Mouse (Mus musculus) mesoderm, embryonic 11.5 days (tissue): ENCODE measurements at regions not wholly inside any gene's neighbourhood (a gene's known extent, or its start where the extent isn't known, plus 50 kb on each side); places are given as distances from the start of the nearest gene placed in this dataset.

Experiments
- DNase-seq: peaks from one replicate; pipeline ENCODE4 v3.0.0-alpha.2; 2012; ENCODE audit warnings: low read depth, low spot score

DNA sequence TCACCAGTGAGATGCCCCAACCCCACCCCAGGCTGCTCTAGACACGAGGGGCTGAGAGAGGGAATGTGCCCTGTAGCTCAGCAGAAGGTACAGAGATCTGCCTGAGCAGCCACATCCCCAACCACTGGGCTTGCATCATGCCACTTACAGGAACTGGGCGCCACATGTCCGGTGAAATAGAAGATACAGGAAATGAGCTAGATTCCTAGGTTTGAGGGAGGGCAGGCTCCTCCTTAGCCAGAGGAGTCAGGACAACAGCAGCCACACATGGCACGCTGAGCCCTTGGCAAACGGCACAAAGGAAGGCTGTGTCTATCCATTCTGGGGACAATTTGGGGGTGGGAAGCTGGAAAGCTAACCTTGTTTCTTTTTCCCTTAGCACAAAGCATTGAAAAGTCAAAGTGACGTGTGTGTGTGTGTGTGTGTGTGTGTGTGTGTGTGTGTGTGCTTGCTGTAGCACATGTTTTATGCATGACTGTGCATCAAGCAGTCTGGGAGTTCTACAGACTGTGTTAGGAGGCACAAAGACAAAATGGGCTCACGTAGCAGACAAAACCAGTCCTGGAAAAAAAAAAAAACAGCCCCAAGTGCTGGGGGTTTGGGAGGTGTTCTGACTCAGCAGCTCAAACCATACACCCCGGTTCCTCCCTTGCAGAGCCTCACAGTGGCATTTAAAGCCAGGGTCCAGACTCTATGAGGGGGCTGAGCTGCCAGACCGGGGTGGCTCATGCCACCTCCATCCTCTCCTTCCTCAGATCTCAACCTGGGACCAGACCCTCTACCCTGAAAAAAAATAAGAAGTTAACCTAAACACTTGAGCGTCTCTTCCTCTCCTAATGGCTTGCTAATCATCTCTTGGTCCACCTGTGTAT, 343.7 kb upstream of the Smim15 start:
- DNase-seq, result peak; percentile 38

DNA sequence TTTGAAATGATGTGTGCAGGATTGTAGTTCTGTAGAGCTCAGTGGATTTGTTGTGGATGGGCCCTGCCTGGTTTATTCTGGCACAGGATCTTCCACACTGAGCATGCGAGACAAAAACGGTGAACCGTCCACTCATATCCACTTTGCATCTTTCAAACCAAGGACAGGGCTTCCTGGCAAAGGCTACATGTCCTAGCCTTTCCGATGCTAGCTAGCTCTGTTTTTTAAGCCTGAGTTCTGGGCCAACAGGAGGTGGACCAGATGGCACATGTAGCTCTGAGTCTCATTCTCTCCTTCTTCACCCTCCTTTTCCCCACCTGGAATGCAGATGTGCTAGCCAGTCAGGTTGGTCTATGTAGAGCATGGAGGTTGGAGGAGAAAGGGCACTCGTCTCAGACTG, 345.0 kb upstream of the Smim15 start:
- no peak for DNase-seq

DNA sequence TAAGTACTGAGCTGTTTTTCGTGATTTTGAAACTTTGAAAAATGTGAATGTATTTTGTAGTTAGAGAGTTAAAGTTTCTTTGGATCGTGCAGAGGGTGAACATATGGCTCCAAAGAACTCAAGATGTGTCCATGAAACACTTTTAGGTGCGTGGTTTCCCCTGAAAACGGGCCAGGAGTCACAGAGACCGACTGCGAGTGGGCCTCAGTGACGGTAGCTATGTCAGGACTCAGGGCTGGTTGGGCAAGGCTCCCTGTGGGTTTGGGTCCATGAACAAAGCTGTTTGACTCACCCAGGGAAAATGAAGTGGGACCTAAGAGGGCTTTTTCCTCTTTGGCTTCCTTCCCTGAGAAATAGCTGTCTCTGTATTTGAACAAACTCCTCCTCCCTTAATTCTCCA, 345.9 kb upstream of the Smim15 start:
- no peak for DNase-seq

DNA sequence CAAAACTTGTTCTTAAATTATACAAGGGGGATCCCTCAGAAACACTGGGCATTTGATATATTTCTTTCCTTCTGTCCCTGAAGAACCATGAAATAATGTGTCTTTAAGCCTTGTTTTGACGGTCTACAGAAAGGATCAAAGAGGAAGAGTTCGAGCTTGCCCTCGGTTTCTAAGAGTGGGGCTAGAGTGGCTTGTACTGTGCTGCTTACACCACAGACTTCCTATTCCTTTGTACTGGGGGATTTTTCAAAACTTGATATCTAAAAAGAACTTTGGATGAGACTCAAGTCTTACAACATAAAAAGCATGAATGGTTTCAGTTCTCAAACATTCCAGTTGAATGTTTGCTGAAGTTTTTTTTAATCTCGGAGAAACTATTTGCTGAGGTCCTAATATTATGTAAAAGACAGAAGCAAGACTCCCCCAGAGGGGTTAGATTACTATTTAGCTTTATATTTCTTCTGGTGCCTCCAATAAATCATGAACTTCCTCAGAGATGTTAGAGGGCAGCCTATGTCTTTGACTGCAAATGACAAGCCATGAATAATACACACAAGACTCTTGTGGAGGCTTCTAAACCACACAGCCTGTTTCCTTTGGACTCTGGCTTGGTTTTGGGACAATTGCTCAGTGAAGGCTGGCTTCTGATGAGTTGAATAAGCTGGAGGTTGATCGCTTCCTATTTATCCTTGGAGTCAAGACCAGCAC, 352.0 kb upstream of the Smim15 start:
- DNase-seq, result no peak

DNA sequence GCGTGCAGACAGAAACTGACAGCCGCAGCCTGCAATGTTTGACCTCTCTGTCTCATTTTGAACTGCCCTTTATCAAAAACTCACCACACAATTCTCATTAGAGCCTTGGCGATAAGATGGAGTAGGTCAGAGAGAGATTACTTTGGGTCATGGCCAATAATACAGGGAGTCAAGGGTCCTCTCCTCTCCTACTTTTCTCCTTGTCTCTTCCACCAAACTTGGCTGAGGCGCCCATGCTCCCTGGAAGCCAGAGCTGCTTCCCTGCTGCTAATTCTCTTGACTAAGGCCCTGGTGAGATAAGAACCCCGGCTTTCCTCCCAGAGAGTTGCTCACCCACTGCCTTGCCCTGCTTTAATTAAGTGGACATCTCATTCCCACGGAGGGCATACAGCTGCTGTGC, 355.3 kb upstream of the Smim15 start:
- DNase-seq, result no peak

DNA sequence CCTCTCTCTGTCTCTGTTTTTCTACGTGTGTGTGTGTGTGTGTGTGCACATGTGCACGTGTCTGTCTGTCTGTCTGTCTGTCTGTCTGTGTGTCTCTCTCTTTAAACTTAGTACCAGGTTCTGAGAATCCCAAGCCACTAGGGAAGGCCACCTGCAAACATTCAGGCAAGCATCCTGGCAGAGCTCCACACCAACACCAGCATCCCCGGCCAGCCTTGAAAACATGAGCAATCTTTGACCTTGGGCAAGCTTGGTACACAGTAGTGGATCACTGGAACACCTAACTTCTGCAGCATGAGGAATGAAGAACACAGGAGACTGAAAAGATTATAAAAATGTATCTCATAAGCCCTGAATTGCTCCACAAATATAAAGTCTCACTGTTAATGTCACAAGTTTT, 359.0 kb upstream of the Smim15 start:
- DNase-seq, result no peak

DNA sequence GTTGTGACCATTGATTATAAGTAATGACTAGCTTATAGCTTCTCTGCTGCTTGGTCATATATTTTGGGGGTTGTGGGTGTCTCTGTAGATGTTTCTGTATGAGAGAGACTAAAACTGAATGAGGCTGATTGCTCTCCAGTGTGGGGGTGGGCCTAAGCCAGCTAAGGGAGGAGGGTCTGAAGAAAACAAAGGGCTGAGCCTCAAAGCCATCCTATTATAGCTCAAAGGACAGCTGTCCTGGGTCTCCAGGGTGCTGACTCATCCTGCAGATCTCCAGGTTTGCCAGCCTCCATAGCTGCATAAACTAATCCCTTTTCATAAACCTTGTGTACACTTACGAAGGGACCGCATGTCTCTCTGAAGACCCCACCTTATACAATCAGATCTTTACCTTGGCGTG, 360.3 kb upstream of the Smim15 start:
- no peak for DNase-seq

DNA sequence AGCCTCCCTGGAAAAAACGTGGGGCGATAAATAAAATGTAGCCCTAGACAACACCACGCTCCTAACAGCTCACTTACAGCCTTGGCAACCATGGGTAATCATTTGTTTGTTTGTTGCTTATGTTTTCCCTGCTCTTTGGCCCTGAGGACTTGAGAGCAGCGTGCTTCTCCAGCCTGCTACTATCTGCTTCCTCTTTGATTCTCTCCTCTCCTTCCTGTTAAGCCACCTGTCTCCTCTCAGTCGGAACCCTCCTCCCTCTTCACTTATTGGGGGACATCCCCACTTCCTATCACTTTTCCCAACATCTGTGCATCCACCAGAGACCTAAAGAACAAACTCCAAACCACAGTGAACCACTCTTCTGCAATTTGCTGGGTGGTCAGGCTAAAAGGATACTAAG, 362.5 kb upstream of the Smim15 start:
- DNase-seq, result no peak

DNA sequence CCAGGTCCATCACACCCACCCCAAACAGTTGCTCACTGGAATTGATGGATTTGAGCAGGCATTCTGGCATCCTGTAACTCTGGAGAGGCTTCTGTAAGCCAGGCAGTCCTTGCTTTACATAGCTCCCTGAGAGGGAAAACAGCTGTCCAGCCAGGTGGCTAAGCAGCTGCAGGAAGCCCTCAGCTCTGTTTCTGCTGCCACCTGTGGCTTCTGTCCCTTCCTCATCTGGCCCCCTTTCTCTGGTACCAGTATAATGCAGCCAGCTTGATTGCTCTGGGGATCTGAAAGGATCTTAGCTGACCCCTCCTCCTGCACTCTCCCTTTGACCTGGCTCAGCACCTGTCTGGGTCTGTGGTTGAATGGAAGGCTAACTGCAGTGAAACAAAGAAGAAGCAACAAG, 365.4 kb upstream of the Smim15 start:
- DNase-seq, result peak; percentile 31

DNA sequence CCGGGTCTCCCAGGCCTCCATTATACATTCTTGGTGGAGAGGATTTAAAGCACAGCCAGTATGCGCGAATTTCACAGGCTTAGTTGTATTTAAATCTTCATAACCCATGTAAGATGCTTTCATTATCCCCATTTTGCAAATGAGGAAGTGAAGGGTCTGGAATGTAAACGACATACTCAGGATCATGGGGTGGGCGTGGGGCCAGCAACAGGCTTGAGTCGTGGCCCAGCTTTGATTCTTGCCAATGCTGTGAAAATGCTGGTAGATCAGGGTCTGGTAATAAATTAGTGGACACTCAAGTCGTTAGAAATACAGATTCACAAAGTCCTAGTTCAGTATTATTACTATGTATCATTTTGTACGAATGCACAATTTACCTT, 367.2 kb upstream of the Smim15 start:
- no peak for DNase-seq

DNA sequence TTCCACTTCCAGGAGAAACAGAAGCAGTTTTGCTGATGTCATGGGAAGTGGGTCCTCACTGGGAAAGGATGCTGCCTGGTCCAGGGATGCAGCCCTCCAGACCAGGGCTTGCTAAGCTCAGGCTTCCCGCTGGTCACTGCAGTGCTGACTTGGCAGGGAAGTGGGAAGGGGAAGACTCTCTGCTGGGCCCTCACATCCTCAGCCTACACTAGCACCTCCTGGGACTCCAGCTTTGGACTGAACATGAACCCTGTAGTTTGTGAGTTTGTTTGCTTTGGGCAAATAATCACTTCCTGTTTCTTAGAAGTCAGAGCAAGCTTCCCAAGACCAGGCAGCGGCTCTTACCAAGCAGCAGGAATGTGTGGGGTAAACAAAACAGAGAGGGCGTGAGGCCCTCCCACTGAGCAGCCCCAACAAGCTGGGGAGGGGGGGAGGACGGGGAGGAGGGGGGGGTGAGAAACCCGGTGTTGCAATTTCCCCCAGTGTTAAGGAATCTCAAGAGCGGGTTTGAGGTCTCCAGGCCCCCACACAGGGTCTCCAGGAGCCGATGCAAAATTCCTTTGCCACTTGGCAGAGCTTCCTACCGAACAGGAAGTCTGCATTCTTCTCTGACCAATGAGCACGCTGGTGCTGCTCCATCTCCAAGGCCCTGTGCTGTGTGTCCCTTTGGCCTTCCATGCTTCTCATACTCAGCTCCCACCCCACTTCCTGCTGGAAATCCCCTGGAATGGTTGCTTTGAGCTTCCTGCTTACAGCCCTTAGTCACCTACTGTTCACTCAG, 367.7 kb upstream of the Smim15 start:
- DNase-seq, result peak; percentile 33

DNA sequence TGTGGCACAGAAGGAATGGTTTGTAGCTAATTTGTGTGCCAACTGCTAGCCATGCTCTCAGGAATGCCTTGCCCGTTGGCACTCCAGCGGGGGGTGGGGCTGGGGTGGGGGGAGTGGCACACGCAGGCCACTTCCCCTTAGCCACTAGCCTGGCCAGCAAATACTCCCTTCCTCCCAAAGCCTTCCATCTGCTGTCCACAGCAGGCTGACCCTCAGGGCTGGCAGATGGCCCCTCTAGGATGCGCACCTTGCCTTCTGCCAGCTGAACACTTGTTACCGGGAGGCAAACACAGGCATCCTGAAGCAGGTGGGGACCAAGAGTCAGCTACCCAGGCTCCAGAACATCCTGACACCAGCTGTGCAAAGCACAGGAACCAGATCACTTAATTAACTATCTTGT, 372.1 kb upstream of the Smim15 start:
- DNase-seq, result no peak

DNA sequence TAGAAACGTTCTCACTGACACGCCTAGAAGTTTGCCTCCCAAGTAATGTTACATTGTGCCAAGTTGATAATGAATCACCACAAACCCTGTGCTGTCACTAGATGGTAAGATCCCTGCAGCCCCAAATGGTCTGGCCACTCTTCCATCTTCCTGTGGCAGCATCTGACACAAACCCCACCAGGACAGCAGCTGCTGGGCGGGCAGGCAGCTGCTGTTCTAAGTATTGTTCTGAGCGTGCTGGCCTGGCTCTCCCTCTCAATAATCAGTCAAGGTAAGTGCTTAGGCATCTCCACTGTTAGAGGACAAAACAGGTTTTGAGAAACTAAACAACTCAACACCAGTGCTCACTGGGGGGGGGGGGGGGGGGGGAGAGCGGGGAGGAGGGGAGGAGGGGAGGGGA, 375.7 kb upstream of the Smim15 start:
- DNase-seq, result no peak

DNA sequence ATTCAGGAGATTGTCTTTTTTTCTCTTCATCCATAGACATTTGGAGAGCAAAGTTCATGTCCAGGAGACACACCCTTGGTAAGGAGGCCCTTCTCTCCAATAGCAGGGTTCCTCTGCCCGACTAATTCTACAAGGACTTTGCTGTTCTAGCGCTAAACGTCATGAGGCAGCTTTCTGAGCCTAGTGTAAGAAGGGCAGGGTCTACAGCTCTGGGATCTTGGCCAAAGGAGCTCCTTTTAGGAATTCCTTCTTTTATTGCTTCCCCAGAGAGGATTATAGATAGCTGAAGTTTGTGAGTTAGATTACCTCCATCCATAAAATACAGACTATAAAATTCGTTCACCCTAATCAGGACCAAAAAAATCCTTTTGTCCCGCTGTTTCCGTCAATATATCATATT, 378.5 kb upstream of the Smim15 start:
- no peak for DNase-seq

DNA sequence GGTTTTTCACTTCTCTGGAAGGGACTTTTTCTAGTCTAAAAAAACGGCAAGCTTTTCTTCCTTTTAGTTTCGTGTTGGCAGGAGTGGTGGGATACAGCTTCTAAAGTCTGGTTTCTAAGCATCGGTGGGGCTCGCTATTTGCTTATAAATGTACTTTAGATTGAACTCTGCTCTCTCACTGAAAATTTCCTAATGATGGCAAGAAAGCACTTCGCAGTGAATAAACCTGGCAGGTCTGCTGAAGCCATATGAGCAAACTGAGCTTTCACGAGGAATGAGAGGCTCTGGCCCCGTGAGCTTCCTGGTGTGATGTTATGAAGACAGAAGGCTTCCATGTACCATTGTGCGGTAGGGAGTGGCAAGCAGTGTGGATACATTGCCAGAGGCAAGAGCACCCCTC, 380.0 kb upstream of the Smim15 start:
- DNase-seq, result no peak

DNA sequence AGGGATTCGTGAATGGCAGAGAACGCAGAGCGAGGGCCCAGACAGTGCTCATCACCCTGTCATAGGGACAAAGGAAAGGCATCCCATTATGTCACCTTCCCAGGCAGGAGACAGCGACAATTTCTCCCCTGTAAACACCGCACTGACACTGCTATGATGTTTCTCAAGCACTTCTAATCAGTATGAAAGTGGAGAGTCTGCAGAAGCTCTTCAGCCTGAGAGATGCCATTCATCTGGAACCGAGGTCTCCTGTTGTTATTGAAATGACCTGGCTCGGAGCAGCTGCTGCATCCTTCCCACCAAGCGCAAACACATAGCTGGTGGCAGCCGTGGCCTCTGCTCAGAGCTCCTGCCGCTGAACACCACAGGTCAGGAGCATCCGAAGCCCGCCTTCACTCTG, 380.5 kb upstream of the Smim15 start:
- DNase-seq, result no peak

DNA sequence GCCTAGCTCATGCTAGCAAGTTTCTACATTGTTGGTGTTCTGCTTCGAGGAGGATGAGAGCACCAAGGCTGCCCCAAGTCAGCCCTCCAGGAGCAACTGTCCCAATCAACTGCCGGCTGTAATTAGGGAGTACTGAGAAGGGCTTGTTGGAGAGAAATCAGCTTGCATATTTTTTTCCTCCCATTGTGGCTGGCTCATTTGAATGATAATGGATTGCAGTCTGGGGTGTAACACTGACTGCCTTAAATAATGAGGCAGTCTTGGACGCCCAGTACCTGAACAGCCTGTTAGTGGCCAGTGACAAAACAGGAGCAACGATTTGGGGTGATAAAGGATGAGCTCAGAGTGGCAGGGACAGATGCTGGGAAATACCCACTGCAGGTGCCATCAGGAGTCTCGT, 382.8 kb upstream of the Smim15 start:
- DNase-seq, result no peak

DNA sequence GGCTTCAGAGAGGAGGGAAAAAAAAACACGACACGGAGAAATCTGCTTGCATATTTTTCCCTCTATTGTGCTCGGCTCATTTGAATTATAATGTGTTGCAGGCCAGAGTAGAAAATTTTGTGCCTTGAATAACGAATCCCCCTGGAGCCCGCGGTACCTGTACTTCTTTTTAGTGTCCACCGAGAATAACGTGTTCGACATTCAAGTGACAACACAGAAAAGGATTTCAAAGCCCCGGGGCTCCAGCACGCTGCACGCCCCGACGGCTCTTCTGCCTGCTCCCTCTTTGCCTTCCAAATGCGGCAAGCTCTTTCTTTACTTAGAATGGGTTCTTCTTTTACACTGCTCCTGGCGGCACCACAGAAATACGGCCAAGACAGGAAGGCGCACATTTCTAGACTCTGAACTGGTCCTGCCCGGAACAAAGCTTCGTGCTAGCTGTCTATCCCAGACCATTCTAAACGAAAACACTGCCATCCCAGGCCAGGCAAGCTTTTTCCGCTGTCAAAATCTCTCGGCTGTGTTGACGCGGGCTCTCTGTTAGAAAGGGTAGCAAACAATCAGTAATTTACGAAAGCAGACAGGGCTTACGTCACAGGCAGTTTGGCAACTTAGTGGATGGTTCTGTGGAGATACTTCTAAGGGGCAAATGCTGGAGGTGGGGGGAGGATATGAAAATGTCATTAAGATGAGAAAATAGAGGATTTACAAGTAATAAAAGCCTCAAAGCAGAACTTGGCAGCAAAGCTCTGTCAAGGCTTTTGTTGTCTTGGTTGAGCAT, 398.2 kb upstream of the Smim15 start:
- peak; percentile 45 for DNase-seq

DNA sequence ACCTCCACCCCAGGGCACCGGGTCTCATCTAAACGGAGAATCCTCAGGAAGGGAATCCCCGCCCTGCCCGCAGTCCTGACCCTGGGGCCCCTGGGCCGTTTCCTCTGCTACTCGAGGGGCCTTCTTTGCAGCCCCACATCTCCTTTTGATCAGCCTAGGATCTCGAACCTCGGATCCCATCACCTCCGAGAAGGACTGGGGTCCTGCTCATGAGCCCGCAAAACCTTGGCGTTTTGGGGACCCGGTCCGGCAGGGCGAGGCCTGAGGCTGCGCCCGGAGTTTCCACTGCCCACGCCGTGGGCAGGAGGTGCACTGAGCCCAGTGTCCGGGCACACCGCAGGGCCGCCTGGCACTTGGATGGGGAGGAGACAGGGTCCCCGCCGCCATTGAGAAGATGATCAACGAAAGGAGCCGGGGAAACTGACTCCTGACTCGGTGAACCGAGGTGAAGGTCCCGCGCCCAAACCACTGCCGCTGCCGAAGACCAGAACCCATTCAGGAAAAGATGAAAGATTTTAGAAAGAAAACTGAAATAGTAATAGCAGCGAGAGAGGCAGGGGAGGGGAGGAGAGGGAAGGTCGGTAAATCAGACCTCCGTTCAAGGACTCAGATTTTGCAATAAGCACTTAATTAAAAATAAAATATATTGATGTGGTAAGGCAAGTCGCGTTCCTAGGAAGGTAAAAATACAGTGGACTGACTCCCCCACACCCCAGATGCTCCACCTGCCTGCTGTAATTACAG, 399.0 kb upstream of the Smim15 start:
- no peak for DNase-seq

DNA sequence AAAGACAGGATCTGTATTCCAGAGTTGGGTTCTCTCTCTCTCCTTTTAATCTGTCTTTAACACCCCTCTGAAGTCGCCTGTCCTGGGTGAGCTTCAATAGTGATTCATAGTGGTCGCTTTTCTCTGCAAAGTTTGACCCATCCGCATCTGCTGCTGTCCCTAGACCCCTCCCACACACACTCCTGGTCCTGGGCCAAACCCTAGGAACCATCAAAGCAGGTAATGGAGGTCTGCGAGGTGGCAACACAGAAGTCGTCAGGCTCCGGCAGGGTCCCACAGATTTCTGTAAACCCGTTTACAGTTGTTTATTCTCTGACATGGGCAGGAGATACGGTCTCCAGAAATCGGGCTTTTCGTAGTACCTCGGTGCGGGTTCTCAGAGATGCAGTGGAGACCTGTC, 399.5 kb upstream of the Smim15 start:
- DNase-seq, result no peak
